Mouse (Mus musculus): ENCODE data around the gene Vmn1r142. TPM values are rescaled to one million over a fixed set of nuclear protein-coding genes. Genes with fewer than 3 reads are reported as not detected.
"Not testable (repeated sequence)": the region's sequence is repeated elsewhere in the genome, so short reads cannot be mapped to it uniquely, and the experiment has no call there.

Vmn1r142 gene
- not detected for polyA plus RNA-seq (2012; fragmentation: generic; extraction: Trizol)

GRCm38 (mm10) chr7:22163935-22164334 lies at the start of gene Vmn1r142:
Gene Vmn1r142, minus strand, starts transcription at chr7:22164035.
- H3K27me3 ChIP-seq (ENCODE audit: control insufficient read depth, insufficient read depth, insufficient read length); H3K36me3 ChIP-seq (ENCODE audit: control insufficient read depth, insufficient read depth); H3K79me2 ChIP-seq (ENCODE audit: control insufficient read depth, insufficient read depth); H3K4me2 ChIP-seq (ENCODE audit: low read depth); H3ac ChIP-seq (ENCODE audit: control insufficient read depth, insufficient read length); H3K4me3 ChIP-seq: not testable (repeated sequence)

GRCm38 (mm10) chr7:22201164-22201563 lies 37.3 kb upstream of the Vmn1r142 start, which contains the start of gene Gm8653:
Gene Gm8653, minus strand, starts transcription at chr7:22201264.
- H3ac ChIP-seq (ENCODE audit: control insufficient read depth, insufficient read length); H3K4me3 ChIP-seq; H3K27me3 ChIP-seq (ENCODE audit: control insufficient read depth, insufficient read depth, insufficient read length); H3K4me2 ChIP-seq (ENCODE audit: low read depth); H3K79me2 ChIP-seq (ENCODE audit: control insufficient read depth, insufficient read depth); H3K36me3 ChIP-seq (ENCODE audit: control insufficient read depth, insufficient read depth): not testable (repeated sequence)

GRCm38 (mm10) chr7:22189077-22189476 lies 25.2 kb upstream of the Vmn1r142 start, which contains the start of gene Vmn1r143:
Gene Vmn1r143, plus strand, starts transcription at chr7:22189377.
- H3K27me3 ChIP-seq (ENCODE audit: control insufficient read depth, insufficient read depth, insufficient read length); H3K79me2 ChIP-seq (ENCODE audit: control insufficient read depth, insufficient read depth); H3K36me3 ChIP-seq (ENCODE audit: control insufficient read depth, insufficient read depth); H3ac ChIP-seq (ENCODE audit: control insufficient read depth, insufficient read length); H3K4me3 ChIP-seq; H3K4me2 ChIP-seq (ENCODE audit: low read depth): not testable (repeated sequence)

- not testable (repeated sequence) for H3K27me3 ChIP-seq (ENCODE audit: control insufficient read depth, insufficient read depth, insufficient read length); H3K4me3 ChIP-seq; H3ac ChIP-seq (ENCODE audit: control insufficient read depth, insufficient read length); H3K79me2 ChIP-seq (ENCODE audit: control insufficient read depth, insufficient read depth); H3K36me3 ChIP-seq (ENCODE audit: control insufficient read depth, insufficient read depth); H3K4me2 ChIP-seq (ENCODE audit: low read depth)
These were observed 29.2 kb downstream of the Vmn1r142 start, which contains the start of gene Gm10666 for GRCm38 (mm10) chr7:22134641-22135040. Gene Gm10666, minus strand, starts transcription at chr7:22134741.

GRCm38 (mm10) chr7:22118145-22118544 lies 45.7 kb downstream of the Vmn1r142 start, which contains the start of gene Gm16451:
Gene Gm16451, minus strand, starts transcription at chr7:22118245.
- H3K4me2 ChIP-seq (ENCODE audit: low read depth); H3K4me3 ChIP-seq; H3K36me3 ChIP-seq (ENCODE audit: control insufficient read depth, insufficient read depth); H3K27me3 ChIP-seq (ENCODE audit: control insufficient read depth, insufficient read depth, insufficient read length); H3ac ChIP-seq (ENCODE audit: control insufficient read depth, insufficient read length); H3K79me2 ChIP-seq (ENCODE audit: control insufficient read depth, insufficient read depth): not testable (repeated sequence)

Other genes starting within 250 kb of the Vmn1r142 start
- not detected for gene Gm5891, start 242.7 kb downstream of the Vmn1r142 start, polyA plus RNA-seq (2012; fragmentation: generic; extraction: Trizol)
- not detected for gene Vmn1r137, start 169.4 kb downstream of the Vmn1r142 start, polyA plus RNA-seq (2012; fragmentation: generic; extraction: Trizol)
- gene Vmn1r138, start 135.1 kb downstream of the Vmn1r142 start, polyA plus RNA-seq (2012; fragmentation: generic; extraction: Trizol) = not detected
- gene Gm6176, start 107.7 kb downstream of the Vmn1r142 start, polyA plus RNA-seq (2012; fragmentation: generic; extraction: Trizol) = not detected
- gene Vmn1r139, start 95.0 kb downstream of the Vmn1r142 start, polyA plus RNA-seq (2012; fragmentation: generic; extraction: Trizol) = not detected
- gene Gm16451, start 45.8 kb downstream of the Vmn1r142 start, polyA plus RNA-seq (2012; fragmentation: generic; extraction: Trizol) = not detected
- not detected for gene Gm10666, start 29.3 kb downstream of the Vmn1r142 start, polyA plus RNA-seq (2012; fragmentation: generic; extraction: Trizol)
- gene Vmn1r143, start 25.3 kb upstream of the Vmn1r142 start, polyA plus RNA-seq (2012; fragmentation: generic; extraction: Trizol) = not detected
- gene Gm8653, start 37.2 kb upstream of the Vmn1r142 start, polyA plus RNA-seq (2012; fragmentation: generic; extraction: Trizol) = not detected
- not detected for gene Gm8453, start 65.4 kb upstream of the Vmn1r142 start, polyA plus RNA-seq (2012; fragmentation: generic; extraction: Trizol)
- gene Gm4187, start 165.7 kb upstream of the Vmn1r142 start, polyA plus RNA-seq (2012; fragmentation: generic; extraction: Trizol) = not detected
- not detected for gene Gm8660, start 207.0 kb upstream of the Vmn1r142 start, polyA plus RNA-seq (2012; fragmentation: generic; extraction: Trizol)
- gene Vmn1r148, start 249.5 kb upstream of the Vmn1r142 start, polyA plus RNA-seq (2012; fragmentation: generic; extraction: Trizol) = not detected

All from myocyte (in vitro differentiated cells).